Mouse (Mus musculus): ENCODE results near the gene Myo7a. TPM values are rescaled to one million over a fixed set of nuclear protein-coding genes. Genes with fewer than 3 reads are reported as not detected.

The Myo7a gene
- 10 to 100 TPM; 16.5 to 16.7 TPM for total RNA-seq (2021)

- intact Hi-C loops (cut with DNase I): loop anchor here (5.0 kb wide), 1 partner anchor 47 kb away; no protein-coding TSS in a partner anchor
- DNase-seq (ENCODE audit: extremely low spot score in 1 of 2, low spot score in 2 of 2): no peak
These were observed at the start of gene Myo7a for GRCm38 (mm10) chr7:98119179-98119960. Gene Myo7a, minus strand, starts transcription at chr7:98119524.

- peak in 1 of 2 experiments; percentile 48 for DNase-seq (ENCODE audit: extremely low spot score in 1 of 2, low spot score in 2 of 2)
- intact Hi-C loops (cut with DNase I): no loop called here
These were observed 45.7 kb upstream of the Myo7a start for GRCm38 (mm10) chr7:98164999-98165528.

DNA sequence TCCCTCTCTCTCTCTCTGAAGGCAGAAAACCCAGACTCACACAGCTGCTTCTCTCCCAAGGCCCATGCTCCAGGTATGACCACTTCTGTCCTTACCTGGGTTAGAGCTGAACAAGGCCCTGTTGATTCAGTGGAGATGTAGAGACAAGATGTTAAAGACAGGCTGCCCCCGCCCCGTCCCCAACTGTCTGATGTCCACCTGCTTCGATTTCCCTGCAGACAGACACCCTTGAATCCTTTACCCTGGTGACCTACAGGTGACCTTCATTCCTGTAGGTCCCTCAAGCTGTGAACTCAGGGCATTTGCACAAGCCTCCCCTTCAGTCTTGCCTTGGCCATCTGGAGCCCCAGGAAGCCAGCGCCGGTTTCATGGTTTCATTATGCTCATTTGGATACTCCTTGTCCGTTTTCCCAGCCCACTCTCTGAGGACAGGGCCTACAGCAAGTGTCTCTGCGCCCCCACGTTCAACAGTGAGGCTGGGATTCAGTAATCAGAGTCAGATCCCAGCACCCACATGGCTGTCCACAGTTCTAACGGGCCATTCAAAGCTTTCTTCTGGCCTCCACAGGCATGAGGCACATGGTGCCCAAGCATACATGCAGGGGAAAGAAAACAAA, 45.2 kb upstream of the Myo7a start:
- peak in 1 of 2 experiments; percentile 17 for DNase-seq (ENCODE audit: extremely low spot score in 1 of 2, low spot score in 2 of 2)
- intact Hi-C loops (cut with DNase I): no loop called here

GRCm38 (mm10) chr7:98163700-98164099, 44.4 kb upstream of the Myo7a start:
- intact Hi-C loops (cut with DNase I): no loop called here
- DNase-seq (ENCODE audit: extremely low spot score in 1 of 2, low spot score in 2 of 2): peak in 1 of 2 experiments; percentile 17

- intact Hi-C loops (cut with DNase I): no loop called here
- peak in 1 of 2 experiments; percentile 15 for DNase-seq (ENCODE audit: extremely low spot score in 1 of 2, low spot score in 2 of 2)
These were observed 42.9 kb upstream of the Myo7a start for GRCm38 (mm10) chr7:98162239-98162638.

DNA sequence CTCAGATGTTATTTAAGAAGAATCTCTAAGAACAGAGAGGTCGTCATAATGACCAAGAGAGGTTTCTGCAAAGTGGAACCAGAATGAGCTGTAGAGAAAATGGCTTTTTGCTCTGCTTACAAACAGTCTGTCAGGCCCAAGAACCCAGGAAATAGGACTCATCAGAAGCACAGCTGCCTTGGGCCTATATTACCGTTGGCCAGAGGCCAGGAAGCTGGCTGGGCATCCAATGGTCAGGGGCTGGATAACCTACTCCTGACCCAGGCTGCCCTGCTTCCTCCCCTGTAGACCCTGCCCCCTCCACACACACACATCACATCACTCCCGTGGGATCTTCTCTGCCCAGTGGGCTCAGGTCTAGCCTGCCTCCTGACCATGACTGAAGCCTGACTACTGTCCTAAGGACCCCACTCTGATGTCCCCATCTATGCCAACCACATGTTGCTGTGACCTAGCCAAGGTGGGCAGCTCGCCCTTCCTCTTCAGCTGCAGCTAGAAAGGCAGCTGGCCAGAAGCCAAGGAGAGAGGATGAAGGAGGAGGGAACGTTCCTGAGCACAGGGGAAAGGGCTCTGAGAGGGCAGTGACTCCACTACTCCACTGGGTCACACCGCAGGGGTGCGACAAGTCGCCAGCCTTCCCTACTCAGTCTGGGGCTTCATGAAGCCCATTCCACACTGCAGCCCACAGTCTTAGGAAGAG, 40.9 kb upstream of the Myo7a start:
- intact Hi-C loops (cut with DNase I): no loop called here
- DNase-seq (ENCODE audit: extremely low spot score in 1 of 2, low spot score in 2 of 2): peak in 1 of 2 experiments; percentile 61

- no peak for DNase-seq (ENCODE audit: extremely low spot score in 1 of 2, low spot score in 2 of 2)
- intact Hi-C loops (cut with DNase I): loop anchor here (5.0 kb wide), 2 partner anchors 34 to 184 kb away; no protein-coding TSS in a partner anchor
These were observed 39.2 kb upstream of the Myo7a start for GRCm38 (mm10) chr7:98158481-98158880.

DNA sequence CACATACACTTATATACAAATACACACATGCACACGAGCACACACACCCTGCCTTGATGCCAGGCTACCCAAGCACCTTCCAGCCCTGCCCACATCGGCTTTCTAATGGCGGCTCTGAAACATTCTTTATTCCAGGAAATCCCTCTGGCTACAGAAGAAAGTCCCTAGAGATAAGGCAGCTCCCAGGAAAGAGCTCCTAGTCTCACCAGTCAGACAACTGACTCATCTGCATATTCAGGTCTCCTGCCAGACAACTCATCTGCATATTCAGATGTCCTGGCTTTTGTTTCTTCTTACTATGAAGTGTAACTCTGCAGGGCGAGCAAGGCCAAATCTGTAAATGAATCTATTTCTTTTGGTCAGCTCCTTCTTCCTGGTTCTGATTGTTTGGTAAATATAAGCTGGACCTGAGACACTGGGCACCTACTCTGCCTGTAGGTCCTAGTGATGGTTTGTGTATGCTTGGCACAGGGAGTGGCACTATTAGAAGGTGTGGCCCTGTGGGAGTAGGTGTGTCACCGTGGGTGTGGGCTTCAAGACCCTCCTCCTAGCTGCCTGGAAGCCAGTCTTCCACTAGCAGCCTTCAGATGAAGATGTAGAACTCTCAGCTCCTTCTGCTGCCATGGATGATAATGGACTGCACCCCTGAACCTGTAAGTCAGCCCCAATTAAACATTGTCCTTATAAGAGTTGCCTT, 38.5 kb upstream of the Myo7a start:
- intact Hi-C loops (cut with DNase I): loop anchor here (5.0 kb wide), 2 partner anchors 35 to 185 kb away; no protein-coding TSS in a partner anchor
- no peak for DNase-seq (ENCODE audit: extremely low spot score in 1 of 2, low spot score in 2 of 2)

DNA sequence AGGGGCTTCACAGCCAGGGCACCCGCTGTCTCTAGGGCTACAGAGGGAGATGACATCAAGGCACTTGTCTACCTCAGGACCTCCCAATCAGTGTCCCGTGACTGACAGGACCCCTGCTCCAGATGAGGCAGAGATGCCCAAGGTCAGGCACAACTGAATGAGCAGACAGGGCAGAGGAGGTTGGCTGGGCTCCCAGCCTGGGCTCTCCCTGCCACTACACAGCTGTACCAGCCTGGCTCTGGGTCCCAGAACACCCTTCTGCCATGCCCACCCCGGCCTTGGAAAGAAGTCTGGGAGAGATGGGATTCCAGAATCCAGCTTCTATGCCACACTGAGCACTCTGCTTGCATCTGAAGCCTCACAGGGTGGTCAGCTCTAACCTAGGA, 36.9 kb upstream of the Myo7a start:
- intact Hi-C loops (cut with DNase I): loop anchor here (5.0 kb wide), 2 partner anchors 36 to 186 kb away; no protein-coding TSS in a partner anchor
- DNase-seq (ENCODE audit: extremely low spot score in 1 of 2, low spot score in 2 of 2): no peak

- intact Hi-C loops (cut with DNase I): loop anchor here (5.0 kb wide), 2 partner anchors 37 to 187 kb away; no protein-coding TSS in a partner anchor
- peak; percentile 42 to 78 for DNase-seq (ENCODE audit: extremely low spot score in 1 of 2, low spot score in 2 of 2)
These were observed 36.4 kb upstream of the Myo7a start for GRCm38 (mm10) chr7:98155546-98156279.

GRCm38 (mm10) chr7:98153892-98154291, 34.6 kb upstream of the Myo7a start:
- no peak for DNase-seq (ENCODE audit: extremely low spot score in 1 of 2, low spot score in 2 of 2)
- intact Hi-C loops (cut with DNase I): no loop called here

- no peak for DNase-seq (ENCODE audit: extremely low spot score in 1 of 2, low spot score in 2 of 2)
- intact Hi-C loops (cut with DNase I): no loop called here
These were observed 34.0 kb upstream of the Myo7a start for GRCm38 (mm10) chr7:98153345-98153744.

GRCm38 (mm10) chr7:98152400-98152799, 33.1 kb upstream of the Myo7a start:
- intact Hi-C loops (cut with DNase I): no loop called here
- DNase-seq (ENCODE audit: extremely low spot score in 1 of 2, low spot score in 2 of 2): no peak

- DNase-seq (ENCODE audit: extremely low spot score in 1 of 2, low spot score in 2 of 2): no peak
- intact Hi-C loops (cut with DNase I): no loop called here
These were observed 31.2 kb upstream of the Myo7a start for GRCm38 (mm10) chr7:98150525-98150924.

- DNase-seq (ENCODE audit: extremely low spot score in 1 of 2, low spot score in 2 of 2): no peak
- intact Hi-C loops (cut with DNase I): loop anchor here (10.0 kb wide), 1 partner anchor 285 kb away; no protein-coding TSS in a partner anchor
These were observed 30.5 kb upstream of the Myo7a start for GRCm38 (mm10) chr7:98149802-98150201.

DNA sequence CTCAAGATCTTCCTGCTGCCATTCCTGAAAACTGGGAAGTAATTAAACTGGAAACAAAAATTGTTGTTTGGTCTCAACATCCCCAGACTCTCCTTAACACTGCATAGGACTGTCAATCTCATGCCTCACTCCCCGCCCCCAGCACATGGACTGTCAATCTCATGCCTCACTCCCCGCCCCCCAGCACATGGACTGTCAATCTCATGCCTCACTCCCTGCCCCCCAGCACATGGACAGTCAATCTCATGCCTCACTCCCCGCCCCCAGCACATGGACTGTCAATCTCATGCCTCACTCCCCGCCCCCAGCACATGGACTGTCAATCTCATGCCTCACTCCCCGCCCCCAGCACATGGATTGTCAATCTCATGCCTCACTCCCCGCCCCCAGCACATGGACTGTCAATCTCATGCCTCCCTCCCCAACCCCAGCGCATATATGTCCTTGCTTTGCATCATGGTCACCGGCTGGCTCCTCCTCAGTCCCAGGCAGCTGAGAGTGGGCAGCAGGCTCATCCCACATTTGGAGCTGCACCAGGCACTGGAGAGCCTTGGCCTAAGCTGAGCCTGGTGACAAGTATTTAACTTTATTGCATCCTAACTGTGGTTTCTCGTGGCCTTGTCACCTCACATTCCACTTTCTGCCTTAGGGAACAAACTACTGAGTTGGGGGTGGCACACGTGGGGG, 29.5 kb upstream of the Myo7a start:
- no peak for DNase-seq (ENCODE audit: extremely low spot score in 1 of 2, low spot score in 2 of 2)
- intact Hi-C loops (cut with DNase I): loop anchor here (10.0 kb wide), 1 partner anchor 286 kb away; no protein-coding TSS in a partner anchor

DNA sequence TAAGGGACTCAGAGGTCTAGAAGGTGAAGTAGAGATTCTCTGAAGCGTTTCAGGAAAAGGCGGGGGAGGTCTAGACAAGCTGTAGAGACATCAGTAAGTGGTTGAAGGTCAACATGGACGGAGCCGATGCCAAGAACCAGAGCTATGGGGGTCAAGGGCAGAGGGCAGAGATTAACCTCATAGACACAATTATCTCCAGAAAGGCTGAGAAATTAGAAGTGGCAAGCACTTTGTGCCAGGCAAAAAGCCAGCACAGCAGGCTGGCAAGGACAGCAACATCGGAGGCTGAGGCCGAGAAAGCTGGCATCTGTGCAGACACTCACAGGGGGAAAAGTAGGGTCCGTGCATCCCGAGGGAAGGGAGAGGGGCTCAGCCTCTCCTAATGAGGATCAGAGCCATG, 28.4 kb upstream of the Myo7a start:
- intact Hi-C loops (cut with DNase I): loop anchor here (10.0 kb wide), 1 partner anchor 287 kb away; no protein-coding TSS in a partner anchor

More for the DNA sequence above, 28.4 kb upstream of the Myo7a start:
- no peak for DNase-seq (ENCODE audit: extremely low spot score in 1 of 2, low spot score in 2 of 2)
